Mouse (Mus musculus): ENCODE data around the gene Yap1. TPM values are rescaled to one million over a fixed set of nuclear protein-coding genes. Genes with fewer than 3 reads are reported as not detected.

Yap1 gene
- polyA plus RNA-seq, 1 experiment: 7.0 TPM

DNA sequence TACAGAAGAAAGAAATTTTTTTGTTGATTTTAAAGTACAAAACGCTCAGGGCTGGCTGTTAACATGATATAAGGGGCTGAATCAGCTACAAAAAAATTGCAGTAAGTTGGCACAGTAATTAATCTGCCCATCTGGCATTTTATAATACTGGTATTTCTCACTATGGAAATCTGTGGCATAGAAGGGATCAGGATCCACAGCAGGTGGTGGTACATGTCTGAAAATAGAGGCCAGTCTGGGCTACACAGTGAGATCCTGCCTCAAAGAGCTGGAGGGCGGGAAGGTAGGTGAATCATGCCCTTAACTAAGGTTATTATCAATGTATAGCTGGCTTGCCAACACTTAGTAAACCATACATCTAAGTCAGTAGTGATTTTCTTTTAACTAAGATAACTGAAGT is 47.0 kb downstream of the Yap1 start:
- TF ChIP-seq GATA1 (IDR thresholded peaks at IDR 0.05; ENCODE audit: low read length): no peak

DNA sequence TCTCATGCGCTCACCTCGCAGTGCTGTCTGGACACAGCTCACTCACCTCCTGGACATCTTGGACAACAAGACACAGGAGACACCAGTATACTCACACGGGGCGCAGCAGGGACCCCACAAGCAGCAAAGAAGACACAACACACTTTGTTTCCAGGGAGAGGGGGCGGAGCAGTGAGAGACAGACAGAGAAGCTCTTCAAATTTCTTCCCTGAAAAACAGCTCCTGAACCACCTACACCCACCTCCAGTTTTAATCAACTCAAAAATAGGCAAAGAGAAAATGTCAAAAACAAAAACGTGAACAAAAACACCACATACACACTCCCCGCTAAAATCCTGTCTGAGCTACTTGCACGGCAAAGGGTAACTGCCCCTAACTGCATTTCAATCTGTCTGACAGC is 48.0 kb downstream of the Yap1 start:
- TF ChIP-seq GATA1 (IDR thresholded peaks at IDR 0.05; ENCODE audit: low read length): no peak

DNA sequence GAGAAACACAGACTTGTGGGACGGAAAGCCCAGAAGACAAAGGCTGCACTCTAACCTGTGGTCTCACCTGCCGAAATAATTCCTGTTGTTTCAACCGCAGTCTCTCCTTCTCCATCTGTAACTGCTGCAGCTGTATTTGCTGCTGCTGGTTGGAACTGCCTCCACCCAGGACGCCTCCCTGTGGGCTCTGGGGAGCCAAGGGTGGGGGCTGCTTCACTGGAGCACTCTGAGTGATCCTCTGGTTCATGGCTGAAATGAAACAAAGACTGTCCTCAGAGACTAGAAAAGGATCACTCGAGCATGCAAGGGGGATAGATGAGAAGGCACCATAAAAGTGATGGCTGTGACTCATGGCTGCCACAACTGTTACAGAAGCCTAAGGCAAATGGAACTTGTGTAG is 51.5 kb downstream of the Yap1 start:
- TF ChIP-seq GATA1 (IDR thresholded peaks at IDR 0.05; ENCODE audit: low read length): no peak

DNA sequence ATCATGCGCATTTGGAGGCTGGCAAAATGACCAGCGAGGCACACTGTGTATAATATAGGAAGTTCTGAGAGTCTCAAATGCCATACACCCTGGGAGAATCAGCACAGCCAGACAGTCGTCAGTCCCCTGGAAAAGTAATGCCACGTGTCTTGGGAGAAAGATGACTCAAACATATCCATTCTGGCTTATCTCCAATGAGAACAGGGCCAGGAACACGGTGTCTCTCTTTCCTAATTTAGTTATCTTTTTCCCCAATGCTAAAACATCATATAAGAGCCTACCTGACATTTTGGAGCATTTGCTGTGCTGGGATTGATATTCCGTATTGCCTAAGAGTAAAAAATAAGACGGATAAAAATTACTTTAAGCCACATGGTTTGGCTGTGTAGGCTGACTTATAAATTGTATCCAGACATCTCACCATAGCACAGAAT is 54.2 kb downstream of the Yap1 start:
- no peak for TF ChIP-seq GATA1 (IDR thresholded peaks at IDR 0.05; ENCODE audit: low read length)

DNA sequence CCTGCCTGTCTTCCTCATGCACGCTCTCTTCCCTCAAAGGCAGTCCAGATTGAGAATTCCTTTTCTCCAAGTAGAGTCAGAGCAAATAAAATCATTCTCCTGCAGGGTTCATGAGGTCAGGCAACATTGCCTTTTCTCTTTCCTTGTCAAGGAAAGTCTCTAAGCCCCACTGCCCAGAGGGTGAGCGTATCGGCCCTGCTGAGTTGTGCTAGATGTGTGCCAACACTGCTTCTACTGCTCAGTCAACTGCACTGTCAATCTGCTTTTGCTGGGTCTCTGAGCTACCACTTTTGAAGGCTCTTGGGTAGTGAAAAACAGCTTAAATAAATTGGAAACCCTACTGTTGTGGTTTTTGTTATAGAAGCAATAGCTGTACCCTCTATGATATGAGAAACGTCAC is 56.5 kb downstream of the Yap1 start:
- no peak for TF ChIP-seq GATA1 (IDR thresholded peaks at IDR 0.05; ENCODE audit: low read length)

DNA sequence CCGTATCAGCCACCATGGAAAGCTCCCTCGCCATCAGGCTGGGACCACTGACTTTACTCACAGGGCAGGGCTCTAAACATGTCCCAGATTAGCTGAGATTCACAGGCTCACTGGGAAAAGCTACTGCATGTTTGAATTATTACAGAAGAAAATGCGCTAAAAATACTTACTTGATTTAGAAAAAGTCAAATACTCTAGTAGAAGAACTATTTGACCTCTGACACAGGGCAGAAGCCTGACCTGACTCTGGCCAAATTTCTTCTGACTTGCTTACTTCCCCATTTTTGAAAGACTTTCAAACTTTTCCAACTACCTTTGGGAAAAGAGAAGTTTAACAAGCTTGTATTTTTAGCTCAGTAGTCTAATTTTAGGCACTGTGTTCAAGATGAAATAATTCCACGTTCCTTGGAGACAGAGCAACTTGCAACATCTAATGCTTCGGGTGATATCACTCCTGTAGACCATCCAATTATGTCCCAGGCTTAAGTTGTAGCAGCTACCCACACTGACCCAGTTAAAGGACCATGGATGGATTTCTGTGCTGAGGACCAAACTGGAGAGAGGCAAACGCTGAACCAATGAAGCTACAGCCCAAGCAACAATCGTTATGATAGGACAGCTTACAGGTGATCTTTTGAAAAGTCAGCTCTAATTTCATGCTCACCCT is 60.5 kb downstream of the Yap1 start:
- no peak for TF ChIP-seq GATA1 (IDR thresholded peaks at IDR 0.05; ENCODE audit: low read length)

DNA sequence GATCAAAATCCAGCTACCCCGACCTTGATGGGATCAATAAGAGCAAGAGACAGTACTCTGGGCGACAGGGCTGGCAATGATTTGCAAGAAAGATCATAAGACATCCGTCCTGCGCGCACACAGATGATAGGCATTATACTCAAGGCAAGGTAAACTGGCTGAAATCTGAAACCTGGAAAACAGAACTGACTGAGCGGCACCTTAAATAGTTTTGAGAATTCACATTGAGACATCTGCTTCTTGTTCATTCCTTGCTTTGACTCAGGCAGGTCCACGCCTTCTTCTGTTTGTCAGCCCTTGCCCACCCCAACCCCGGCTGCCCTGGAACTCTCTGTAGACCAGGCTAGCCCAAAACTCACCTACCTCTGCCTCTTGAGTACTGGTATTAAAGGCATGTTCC is 61.7 kb downstream of the Yap1 start:
- no peak for TF ChIP-seq GATA1 (IDR thresholded peaks at IDR 0.05; ENCODE audit: low read length)

DNA sequence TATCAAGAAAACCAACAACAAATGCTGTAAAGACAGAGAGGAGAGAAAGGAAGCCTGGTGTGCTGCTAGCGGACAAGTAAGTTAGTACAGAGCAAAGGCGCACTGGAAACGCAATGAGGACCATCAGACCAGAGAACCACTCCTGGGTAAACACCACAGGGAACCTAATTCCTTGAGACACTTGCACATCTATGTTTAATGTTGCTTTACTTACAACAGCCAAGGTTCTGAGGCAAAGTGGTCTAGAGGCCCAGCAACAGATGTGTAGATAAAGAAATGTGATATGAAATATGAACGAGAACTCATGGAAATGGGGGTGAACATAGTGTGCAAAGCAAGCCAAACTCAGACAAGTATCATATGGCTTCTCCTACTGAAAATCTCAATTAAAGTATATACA is 64.3 kb downstream of the Yap1 start:
- no peak for TF ChIP-seq GATA1 (IDR thresholded peaks at IDR 0.05; ENCODE audit: low read length)

DNA sequence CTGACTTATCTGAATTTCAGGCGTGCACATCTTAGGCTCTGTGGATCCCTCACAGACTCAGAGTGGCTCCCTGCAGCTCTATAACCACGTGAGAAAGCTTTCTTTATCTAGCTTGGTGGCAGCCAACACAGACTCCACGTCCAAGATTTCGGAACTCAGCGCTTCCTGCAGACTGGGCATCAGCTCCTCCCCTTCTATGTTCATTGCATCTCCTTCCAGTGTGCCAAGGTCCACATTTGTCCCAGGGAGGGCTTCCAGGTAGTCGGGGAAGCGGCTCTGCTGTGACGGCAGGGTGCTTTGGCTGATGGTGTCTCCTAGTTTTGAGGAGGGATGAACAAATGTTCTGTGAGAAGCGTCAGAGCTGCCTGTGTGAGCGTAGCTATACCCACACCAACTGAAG is 70.0 kb downstream of the Yap1 start:
- no peak for TF ChIP-seq GATA1 (IDR thresholded peaks at IDR 0.05; ENCODE audit: low read length)

DNA sequence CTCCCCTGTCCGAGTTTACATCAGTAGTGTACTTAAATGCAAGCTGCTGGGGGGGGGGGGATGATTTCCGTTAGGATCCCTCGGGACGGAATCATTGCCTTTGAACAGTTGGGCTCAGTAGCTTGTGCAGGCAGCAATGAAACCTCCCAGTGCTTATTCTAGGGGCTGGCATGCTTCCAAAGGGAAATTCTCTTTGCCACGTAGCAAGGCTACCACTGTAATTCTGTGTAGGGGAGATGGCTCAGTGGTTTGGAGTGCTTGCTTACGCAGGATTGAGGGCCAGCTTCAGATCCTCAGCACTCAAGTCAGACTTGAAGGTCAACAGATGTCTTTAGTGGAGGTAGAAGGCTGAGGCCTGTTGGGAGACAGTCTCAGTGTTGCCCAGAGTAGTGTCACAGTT is 74.8 kb downstream of the Yap1 start:
- no peak for TF ChIP-seq GATA1 (IDR thresholded peaks at IDR 0.05; ENCODE audit: low read length)

DNA sequence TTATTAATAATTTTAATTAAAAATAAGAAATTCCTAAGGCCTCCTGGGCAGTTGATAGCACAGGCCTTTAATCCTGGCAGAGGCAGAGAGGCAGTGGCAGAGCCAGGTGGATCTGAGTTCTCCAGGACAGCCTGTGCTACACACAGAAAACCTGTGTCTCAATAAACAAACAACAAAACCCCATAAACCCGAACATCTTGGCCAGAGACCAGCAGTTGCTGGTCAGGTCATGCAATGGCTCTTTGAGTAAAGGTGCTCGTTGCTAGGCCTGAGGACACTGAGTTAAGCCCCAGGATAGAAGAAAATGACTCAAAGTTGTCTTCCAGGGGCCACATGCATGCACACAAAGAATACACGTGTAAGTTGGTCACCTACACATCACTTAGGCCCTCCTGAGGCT is 75.5 kb downstream of the Yap1 start:
- no peak for TF ChIP-seq GATA1 (IDR thresholded peaks at IDR 0.05; ENCODE audit: low read length)

DNA sequence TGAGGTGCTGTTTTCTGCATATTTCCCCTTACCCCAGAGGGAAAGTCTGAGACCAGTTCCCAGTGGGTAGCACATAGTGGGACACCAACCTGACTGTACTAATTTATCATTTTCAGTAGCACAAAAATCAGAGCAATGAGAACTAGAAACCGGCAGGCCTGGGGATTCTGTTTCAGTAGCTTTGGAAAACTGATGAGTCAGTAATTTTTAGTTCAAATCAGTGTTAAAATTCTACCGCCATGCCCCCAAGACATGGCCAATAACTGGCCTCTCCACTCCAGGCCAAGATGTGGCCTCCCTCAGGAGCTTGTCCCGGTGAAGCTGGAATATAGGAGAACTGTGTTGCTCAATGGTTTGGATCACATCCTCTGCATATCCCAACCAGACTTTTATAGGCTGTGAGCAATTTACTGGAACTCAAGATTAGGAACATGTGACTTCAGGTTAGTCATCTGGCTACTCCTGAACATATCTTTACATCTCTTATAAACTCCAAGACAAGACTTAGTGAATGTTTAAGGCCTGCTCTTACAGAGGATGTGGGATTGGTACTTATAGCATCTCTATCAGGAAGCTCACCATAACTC is 76.1 kb downstream of the Yap1 start:
- TF ChIP-seq GATA1 (IDR thresholded peaks at IDR 0.05; ENCODE audit: low read length): no peak

DNA sequence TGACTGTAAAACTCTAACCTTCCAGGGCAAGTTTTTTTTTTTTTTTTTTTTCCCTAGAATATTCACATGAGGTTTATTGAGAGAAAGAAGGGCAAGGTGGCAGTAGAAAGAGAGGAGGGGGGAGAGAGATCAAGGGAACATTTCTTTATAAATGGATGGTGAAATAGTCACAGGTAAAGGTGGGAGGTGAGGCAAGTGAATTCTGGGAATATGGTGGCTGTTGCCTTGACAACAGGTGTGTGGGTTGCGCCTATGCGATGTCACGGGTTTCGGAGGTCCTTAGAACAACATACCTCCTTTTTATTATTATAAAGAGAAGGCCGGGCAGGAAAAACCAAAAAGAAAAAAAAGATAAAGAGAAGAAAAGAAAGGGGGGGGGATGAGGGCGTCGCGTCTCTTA is 89.5 kb downstream of the Yap1 start:
- no peak for TF ChIP-seq GATA1 (IDR thresholded peaks at IDR 0.05; ENCODE audit: low read length)

DNA sequence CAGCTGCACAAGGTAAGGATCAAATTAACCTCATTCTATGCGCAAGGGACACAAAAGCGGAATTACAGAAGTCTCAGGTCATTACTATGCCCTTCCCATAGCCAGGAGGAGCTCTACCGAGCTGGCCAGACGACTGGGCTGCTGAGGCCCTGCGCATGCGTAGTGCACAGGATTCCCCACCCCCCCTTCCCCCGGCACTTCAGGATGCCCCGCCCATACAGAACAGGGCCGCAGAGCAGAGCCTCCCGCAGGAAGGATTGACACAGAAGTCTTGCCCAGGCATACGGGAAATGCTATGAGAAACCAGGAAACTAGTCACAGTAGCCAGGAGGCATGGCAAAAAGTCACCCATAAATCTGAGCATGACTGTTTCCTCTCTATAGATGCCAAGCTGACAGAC is 89.9 kb downstream of the Yap1 start:
- TF ChIP-seq GATA1 (IDR thresholded peaks at IDR 0.05; ENCODE audit: low read length): no peak

DNA sequence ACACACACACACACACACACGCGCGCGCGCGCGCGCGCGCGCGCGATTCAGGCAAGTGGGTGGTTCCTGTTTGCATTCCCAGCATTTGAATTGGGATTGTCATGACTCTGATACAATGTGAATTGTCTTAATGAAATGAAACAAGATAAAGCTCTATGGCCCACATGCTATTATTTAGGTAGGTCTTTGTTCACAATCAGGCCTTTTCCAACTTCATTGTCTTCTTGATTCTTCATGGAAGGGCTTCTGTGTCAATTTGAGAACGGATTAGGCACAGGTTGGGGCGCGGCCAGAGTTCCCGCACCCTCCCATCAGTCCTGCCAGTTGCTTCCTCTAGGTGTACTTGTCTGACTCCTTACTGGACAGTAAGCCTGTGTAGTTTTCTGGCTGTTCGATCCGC is 90.4 kb downstream of the Yap1 start:
- TF ChIP-seq GATA1 (IDR thresholded peaks at IDR 0.05; ENCODE audit: low read length): no peak

DNA sequence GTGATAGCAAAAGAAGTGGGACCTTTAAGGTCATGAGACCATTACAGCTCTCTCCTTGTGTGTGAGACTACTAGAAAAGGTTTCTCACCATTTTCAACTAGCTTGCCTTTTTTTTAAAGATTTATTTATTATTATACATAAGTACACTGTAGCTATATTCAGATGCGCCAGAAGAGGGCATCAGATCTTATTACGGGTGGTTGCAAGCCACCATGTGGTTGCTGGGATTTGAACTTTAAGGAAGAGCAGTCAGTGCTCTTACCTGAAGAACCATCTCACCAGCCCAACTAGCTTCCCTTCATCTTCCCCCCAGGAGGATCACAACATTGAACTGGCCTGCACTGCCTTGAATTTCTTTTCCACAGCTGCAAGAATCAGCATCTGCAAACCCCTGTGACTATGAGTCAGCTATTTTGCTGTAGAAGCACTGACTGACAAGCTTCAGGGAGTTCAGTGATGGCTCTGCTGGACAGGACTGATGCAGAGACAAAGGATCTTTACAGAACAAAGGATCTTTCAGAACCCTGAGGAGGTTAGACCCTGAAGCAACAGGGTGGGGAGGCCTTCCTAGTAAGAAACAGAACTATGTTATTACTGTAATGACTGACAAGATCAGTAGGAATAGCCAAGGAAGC is 96.9 kb downstream of the Yap1 start:
- no peak for TF ChIP-seq GATA1 (IDR thresholded peaks at IDR 0.05; ENCODE audit: low read length)

DNA sequence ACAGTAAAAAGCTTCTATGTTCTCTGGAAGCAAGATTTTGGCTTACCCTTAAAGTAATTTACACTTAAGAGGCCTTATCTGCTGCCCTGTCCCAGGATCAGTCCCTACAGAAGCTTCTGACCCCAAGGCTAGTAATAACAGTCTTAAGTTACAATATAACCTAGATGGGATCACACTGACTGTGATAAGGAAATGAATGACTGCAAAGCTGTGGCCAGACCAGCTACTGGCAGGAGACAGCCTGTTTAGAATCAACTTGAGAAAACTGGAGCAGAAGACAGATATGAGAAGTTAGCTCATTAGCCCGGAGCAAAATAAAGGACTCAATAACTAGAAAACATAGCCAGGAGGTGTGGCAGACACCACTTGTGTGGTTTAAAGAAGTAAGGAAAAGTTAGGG is 97.8 kb downstream of the Yap1 start:
- no peak for TF ChIP-seq GATA1 (IDR thresholded peaks at IDR 0.05; ENCODE audit: low read length)

Data from G1E-ER4 (cell line).